8 mouse cellular contexts compared by ENCODE assay signal in the genomic region with DNA sequence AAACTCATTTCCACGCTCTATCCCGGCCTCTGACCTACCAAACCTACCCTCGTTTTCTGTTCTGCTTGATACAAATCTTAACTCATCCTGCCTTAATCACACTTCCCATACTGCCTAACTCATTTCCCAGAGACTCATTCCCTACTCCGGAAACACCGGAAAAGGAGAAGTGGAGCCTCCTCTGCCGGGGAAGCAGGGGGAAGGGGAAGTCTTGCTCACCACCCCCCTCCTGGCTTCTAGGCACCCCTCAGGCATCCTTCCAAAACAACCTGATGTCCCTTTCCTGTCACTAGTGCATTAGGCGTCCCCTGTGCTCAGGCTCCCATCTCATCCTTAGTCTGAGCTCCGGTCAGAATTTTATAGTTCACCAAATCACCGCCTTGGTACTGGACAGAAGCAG. TPM values are rescaled to one million over a fixed set of nuclear protein-coding genes. Genes with fewer than 3 reads are reported as not detected.
DNase-seq lines count a peak whose midpoint lies in the region; ATAC-seq lines count a peak whose summit lies in the region.

No protein-coding gene starts in this region.

- H3K9me3 ChIP-seq in forebrain, embryonic 12.5 days, result no peaks in the 10 kb centered on the region
- H3K9me3 ChIP-seq in hindbrain, embryonic 13.5 days, result no peaks in the 10 kb centered on the region
- H3K9me3 ChIP-seq in liver, embryonic 15.5 days (replicated peaks), result no peaks in the 10 kb centered on the region

- no peak overlapping the region for H3K4me3 ChIP-seq in forebrain, embryonic 12.5 days (replicated peaks)
- H3K4me3 ChIP-seq in hindbrain, embryonic 13.5 days, result no peak overlapping the region
- no peak overlapping the region for H3K4me3 ChIP-seq in liver, embryonic 15.5 days (replicated peaks)

- 0 out of 2 replicates have a peak overlapping the region, but pooled peaks have one; percentile 27 for H3K27ac ChIP-seq in forebrain, embryonic 12.5 days
- peak overlapping the region; percentile 58 for H3K27ac ChIP-seq in hindbrain, embryonic 13.5 days
- H3K27ac ChIP-seq in liver, embryonic 15.5 days (replicated peaks), result 0 out of 2 replicates have a peak overlapping the region, but pooled peaks have one; percentile 10

- peaks cover 44% of the 10 kb centered on the region for H3K4me1 ChIP-seq in forebrain, embryonic 12.5 days
- peaks cover 61% of the 10 kb centered on the region for H3K4me1 ChIP-seq in hindbrain, embryonic 13.5 days (replicated peaks)
- peaks cover 82% of the 10 kb centered on the region for H3K4me1 ChIP-seq in liver, embryonic 15.5 days (replicated peaks)

- no peak for ATAC-seq in forebrain, embryonic 12.5 days (ENCODE audit: low FRiP score)
- no peak for ATAC-seq in hindbrain, embryonic 13.5 days (ENCODE audit: low FRiP score)
- ATAC-seq in liver, embryonic 15.5 days (ENCODE audit: insufficient read depth), result no peak
- no peak for ATAC-seq in erythroblast, adult 5-6 weeks (replicated peaks; ENCODE audit: low FRiP score, poor library complexity, severe bottlenecking)

- peaks cover 16% of the 10 kb centered on the region for H3K36me3 ChIP-seq in forebrain, embryonic 12.5 days (replicated peaks)
- H3K36me3 ChIP-seq in hindbrain, embryonic 13.5 days, result peaks cover 6% of the 10 kb centered on the region; the same call in 1 of the 2 replicates
- peaks cover 56% of the 10 kb centered on the region for H3K36me3 ChIP-seq in liver, embryonic 15.5 days (replicated peaks)

- WGBS in forebrain, embryonic 12.5 days, result 84% methylated on average over 9 of the region's 9 CpGs
- WGBS in hindbrain, embryonic 13.5 days, result 75% methylated on average over 9 of the region's 9 CpGs
- 61% methylated on average over 9 of the region's 9 CpGs for WGBS in liver, embryonic 15.5 days (ENCODE audit: insufficient replicate concordance)

- peak; percentile 47 for DNase-seq in adrenal gland, adult 8-10 months
- no peak for DNase-seq in adipocyte (ENCODE audit: low spot score)
- DNase-seq in layer of hippocampus, adult 11-12 months (ENCODE audit: low spot score), result no peak
- DNase-seq in left cerebral cortex, adult 11 months (ENCODE audit: low spot score), result no peak

- H3K9ac ChIP-seq in forebrain, embryonic 12.5 days, result no peak overlapping the region
- H3K9ac ChIP-seq in hindbrain, embryonic 13.5 days, result peak overlapping the region; percentile 53
- H3K9ac ChIP-seq in liver, embryonic 15.5 days, result no peak overlapping the region

- no peaks in the 10 kb centered on the region for H3K27me3 ChIP-seq in forebrain, embryonic 12.5 days
- no peaks in the 10 kb centered on the region for H3K27me3 ChIP-seq in hindbrain, embryonic 13.5 days
- H3K27me3 ChIP-seq in liver, embryonic 15.5 days, result no peaks in the 10 kb centered on the region

- H3K4me2 ChIP-seq in forebrain, embryonic 12.5 days, result peak overlapping the region; percentile 1; the same call in 1 of the 2 replicates
- peak overlapping the region; percentile 31 for H3K4me2 ChIP-seq in hindbrain, embryonic 13.5 days
- peak overlapping the region; percentile 21; the same call in 1 of the 2 replicates for H3K4me2 ChIP-seq in liver, embryonic 15.5 days

RNA-seq across cellular contexts. Expression of a gene that starts 5.6 kb away (rescaled TPM):
- total RNA-seq in adrenal gland, adult 8-10 months (2022), result 10 to 100 TPM; 59.8 to 89.0 (median 74.4) TPM
- polyA plus RNA-seq in forebrain, embryonic 12.5 days (2016; fragmentation: Nextera tagmentation; extraction: Ambion mirVana), result 205 and 221 TPM in 2 replicates
- 83.5 and 84.7 TPM in 2 replicates for polyA plus RNA-seq in hindbrain, embryonic 13.5 days (2015; fragmentation: Nextera tagmentation; extraction: Ambion mirVana)
- polyA plus RNA-seq in liver, embryonic 15.5 days (2015; fragmentation: Nextera tagmentation; extraction: Ambion mirVana), result 110 and 120 TPM in 2 replicates
- total RNA-seq in erythroblast, adult 5-6 weeks (2015; ENCODE audit: low replicate concordance), result 24.6 and 29.9 TPM in 2 replicates
- total RNA-seq in erythroblast, adult 5-6 weeks (2017; ENCODE audit: low replicate concordance), result 35.4 and 44.6 TPM in 2 replicates
